8 mouse cellular contexts compared by ENCODE assay signal in the genomic region with DNA sequence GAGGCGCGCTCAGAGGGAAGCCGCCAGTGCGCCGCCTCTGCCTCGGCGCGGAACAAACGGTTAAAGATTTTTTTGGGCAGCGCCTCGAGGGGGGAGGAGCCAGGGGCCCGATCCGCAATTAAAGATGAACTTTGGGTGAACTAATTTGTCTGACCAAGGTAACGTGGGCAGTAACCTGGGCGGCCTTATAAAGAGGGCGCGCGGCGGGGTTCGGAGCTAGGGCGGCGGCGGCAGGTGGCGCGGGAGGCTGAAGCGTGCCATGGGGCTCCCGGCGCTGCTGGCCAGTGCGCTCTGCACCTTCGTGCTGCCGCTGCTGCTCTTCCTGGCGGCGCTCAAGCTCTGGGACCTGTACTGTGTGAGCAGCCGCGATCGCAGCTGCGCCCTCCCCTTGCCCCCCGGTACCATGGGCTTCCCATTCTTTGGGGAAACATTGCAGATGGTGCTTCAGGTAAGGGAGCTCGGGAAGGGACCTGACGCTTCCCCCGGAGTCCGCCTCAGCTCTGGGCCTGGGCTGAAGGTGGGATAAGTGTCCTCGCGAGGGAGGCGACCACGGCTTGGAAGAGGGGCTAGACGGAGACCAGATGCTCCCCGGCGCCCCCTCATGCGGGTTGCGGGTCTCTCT. TPM values are rescaled to one million over a fixed set of nuclear protein-coding genes. Genes with fewer than 3 reads are reported as not detected.
DNase-seq lines count a peak whose midpoint lies in the region; ATAC-seq and TF ChIP-seq lines count a peak whose summit lies in the region.
"Had no signal": no experiment of that assay in that cellular context is flagged by ENCODE, and none has a peak within 500 bp of the region (broad histone marks: within the 10 kb centered on the region; RNA-seq: fewer than 3 reads in every experiment).

TSS of gene Cyp26a1 (plus strand) at position 148 of the 622 bp plus-strand sequence.

- peaks cover 11% of the 10 kb centered on the region for H3K4me1 ChIP-seq in G1E (ENCODE audit: insufficient read depth, low read depth, low read length)
- peaks cover 12% of the 10 kb centered on the region for H3K4me1 ChIP-seq in intestine, embryonic 14.5 days (replicated peaks; ENCODE audit: control insufficient read depth, insufficient read depth, low read length)
- peaks cover 16% of the 10 kb centered on the region for H3K4me1 ChIP-seq in midbrain, embryonic 14.5 days (ENCODE audit: control insufficient read depth, insufficient read depth, low read length)

- ATAC-seq in G1E (ENCODE audit: extremely low read depth, insufficient number of reproducible peaks, low FRiP score, poor library complexity, severe bottlenecking), result no peak
- ATAC-seq in intestine, embryonic 14.5 days (replicated peaks; ENCODE audit: low FRiP score, low TSS enrichment, low read depth), result peak; percentile 16; the same call in 1 of the 2 replicates
- ATAC-seq in midbrain, embryonic 14.5 days (ENCODE audit: low FRiP score, low TSS enrichment), result no peak

- peaks cover 37% of the 10 kb centered on the region for H3K9me3 ChIP-seq in G1E (replicated peaks)
- H3K9me3 ChIP-seq in intestine, embryonic 14.5 days (ENCODE audit: control insufficient read depth, low read length), result no peaks in the 10 kb centered on the region
- H3K9me3 ChIP-seq in midbrain, embryonic 14.5 days (ENCODE audit: control insufficient read depth, low read length), result no peaks in the 10 kb centered on the region

- peaks cover 17% of the 10 kb centered on the region; the same call in 1 of the 2 replicates for H3K27me3 ChIP-seq in G1E (ENCODE audit: insufficient read depth, low read length)
- H3K27me3 ChIP-seq in intestine, embryonic 14.5 days (replicated peaks; ENCODE audit: control insufficient read depth, insufficient read depth, low read length), result peaks cover 100% of the 10 kb centered on the region
- H3K27me3 ChIP-seq in midbrain, embryonic 14.5 days (ENCODE audit: control insufficient read depth, insufficient read depth, low read length), result peaks cover 92% of the 10 kb centered on the region

- peak within 1 kb of the TSS; percentile 59 for H3K4me2 ChIP-seq in intestine, embryonic 14.5 days (ENCODE audit: low read length)
- peak within 1 kb of the TSS; percentile 51 for H3K4me2 ChIP-seq in midbrain, embryonic 14.5 days (ENCODE audit: low read length)

- peak within 1 kb of the TSS; percentile 27 for H3K4me3 ChIP-seq in G1E (ENCODE audit: low read depth, low read length)
- H3K4me3 ChIP-seq in intestine, embryonic 14.5 days (ENCODE audit: low read depth, low read length), result peak within 1 kb of the TSS; percentile 33
- peak within 1 kb of the TSS; percentile 26 for H3K4me3 ChIP-seq in midbrain, embryonic 14.5 days (replicated peaks; ENCODE audit: low read depth, low read length)

- no peak within 1 kb of the TSS for H3K27ac ChIP-seq in intestine, embryonic 14.5 days (ENCODE audit: low read depth)
- no peak within 1 kb of the TSS for H3K27ac ChIP-seq in midbrain, embryonic 14.5 days (replicated peaks; ENCODE audit: low read depth, low read length)

- no peak for DNase-seq in G1E (ENCODE audit: low spot score)
- peak; percentile 28 for DNase-seq in brain, embryonic 14.5 days (ENCODE audit: low read depth)
- DNase-seq in intestine, embryonic 14.5 days (ENCODE audit: low spot score), result peak; percentile 76
- peak; percentile 47 for DNase-seq in midbrain, embryonic 14.5 days
- DNase-seq in layer of hippocampus, adult 11-12 months (ENCODE audit: low spot score), result no peak
- DNase-seq in yolk sac, embryonic 10.5 days (ENCODE audit: low spot score), result no peak
- no peak for DNase-seq in right cerebral cortex, adult 2 months (ENCODE audit: low spot score in 2 of 2)

- H3K36me3 ChIP-seq in G1E (replicated peaks), result peaks cover 52% of the 10 kb centered on the region
- H3K36me3 ChIP-seq in intestine, embryonic 14.5 days (ENCODE audit: control insufficient read depth, insufficient read depth, low read length), result no peaks in the 10 kb centered on the region
- no peaks in the 10 kb centered on the region for H3K36me3 ChIP-seq in midbrain, embryonic 14.5 days (ENCODE audit: control insufficient read depth, insufficient read depth, low read length)

- H3K9ac ChIP-seq in intestine, embryonic 14.5 days (ENCODE audit: low read length), result no peak within 1 kb of the TSS
- H3K9ac ChIP-seq in midbrain, embryonic 14.5 days (replicated peaks; ENCODE audit: low read length), result no peak within 1 kb of the TSS

- TF ChIP-seq CTCF in G1E (IDR thresholded peaks at IDR 0.05; ENCODE audit: low read depth, low read length), result no peak
- TF ChIP-seq CTCF in brain, embryonic 14.5 days (IDR thresholded peaks at IDR 0.05; ENCODE audit: borderline replicate concordance, extremely low read depth, insufficient read depth, insufficient read length), result no peak

- WGBS in intestine, embryonic 14.5 days, result under 1% methylated on average over 51 of the region's 51 CpGs
- WGBS in midbrain, embryonic 14.5 days, result 1% methylated on average over 51 of the region's 51 CpGs

- no peak for TF ChIP-seq POLR2A in brain, embryonic 14.5 days (IDR thresholded peaks at IDR 0.05; ENCODE audit: borderline replicate concordance, extremely low read depth, insufficient read depth, insufficient read length, poor library complexity, severe bottlenecking)

RNA-seq across cellular contexts. Expression of gene Cyp26a1, which starts in this region (rescaled TPM):
- total RNA-seq in G1E (2014; fragmentation: Nextera tagmentation) (0.53 and 0.60 TPM in 2 replicates), G1E (2017) (0.55 and 0.64 TPM in 2 replicates)
- polyA plus RNA-seq in G1E (2012), result 0.42 and 0.50 TPM in 2 replicates
- polyA plus RNA-seq in brain, embryonic 14.5 days (2012; rRNA removed), result 0.08 and 0.14 TPM in 2 replicates
- 2.4 and 2.5 TPM in 2 replicates for polyA plus RNA-seq in intestine, embryonic 14.5 days (2014; fragmentation: Nextera tagmentation; extraction: Ambion mirVana)
- polyA plus RNA-seq in midbrain, embryonic 14.5 days (2014; fragmentation: Nextera tagmentation; extraction: Ambion mirVana), result not detected in 2 replicates
- total RNA-seq: common myeloid progenitor, adult 5-6 weeks had no signal

Comparison
In these comparisons a context has a peak if more than half of its experiments do, and no peak if none do; other contexts are left out.
1. Peak in DNase-seq in brain, embryonic 14.5 days; RNA of the gene not detected or under 1 TPM.
2. Peak in DNase-seq, H3K4me3 ChIP-seq and H3K4me2 ChIP-seq in midbrain, embryonic 14.5 days; RNA of the gene not detected or under 1 TPM.